Mouse (Mus musculus): Measurements from ENCODE around the gene Emc8.

- TF ChIP-seq TAL1 (IDR thresholded peaks at IDR 0.05; ENCODE audit: low read length) (no peak), GATA1 (IDR thresholded peaks at IDR 0.05; ENCODE audit: low read length) (no peak)
These were observed at the start of gene Emc8 for GRCm38 (mm10) chr8:120668374-120668905.
